Mouse (Mus musculus) thymus, postnatal 36 days (tissue): ENCODE results near the gene Crybg2.

Source experiments
- DNase-seq, 2 experiments: peaks; one replicate each; pipeline ENCODE4 v3.0.0; 2022; ENCODE audit warnings: mixed read lengths in 2 of 2

Crybg2 gene

DNA sequence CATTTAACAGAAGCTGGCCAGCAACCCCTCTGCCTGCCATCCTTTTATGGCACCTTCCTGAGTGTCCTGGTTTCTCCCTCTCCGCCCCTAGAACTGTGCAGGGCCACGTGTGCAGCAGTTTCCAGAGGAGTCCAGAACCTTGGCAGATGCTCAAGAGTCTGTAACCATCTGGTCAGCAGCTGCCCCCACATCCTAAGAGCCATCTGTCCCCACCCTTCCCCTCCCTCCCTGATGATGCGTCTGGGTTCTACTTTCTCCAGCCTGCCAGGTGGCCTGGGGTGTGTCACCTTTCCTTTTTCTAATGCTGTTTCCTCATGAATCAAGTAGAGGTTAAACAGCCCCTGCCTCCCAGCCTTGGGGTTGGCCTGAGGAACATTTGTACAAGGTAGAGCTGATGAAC, 61.7 kb downstream of the Crybg2 start:
- DNase-seq = peak; percentile 40 to 50

DNA sequence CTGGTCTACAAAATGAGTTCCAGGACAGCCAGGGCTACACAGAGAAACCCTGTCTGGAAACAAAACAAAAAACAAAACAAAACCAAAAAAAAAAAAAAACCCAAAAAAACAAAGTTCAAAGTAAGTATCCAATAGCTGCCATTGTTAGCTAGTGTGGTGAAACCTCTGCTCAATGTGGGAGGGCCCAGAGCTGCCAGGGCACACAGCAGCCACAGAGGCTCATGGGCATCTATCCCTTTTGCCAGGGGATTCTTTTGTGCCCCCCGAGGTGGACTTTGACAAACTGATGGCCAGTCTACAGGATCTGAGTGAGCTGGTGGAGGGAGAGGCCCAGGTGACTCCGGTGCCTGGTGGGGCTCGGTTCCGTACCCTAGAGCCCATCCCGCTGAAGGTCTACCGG, 62.5 kb downstream of the Crybg2 start:
- no peak for DNase-seq

DNA sequence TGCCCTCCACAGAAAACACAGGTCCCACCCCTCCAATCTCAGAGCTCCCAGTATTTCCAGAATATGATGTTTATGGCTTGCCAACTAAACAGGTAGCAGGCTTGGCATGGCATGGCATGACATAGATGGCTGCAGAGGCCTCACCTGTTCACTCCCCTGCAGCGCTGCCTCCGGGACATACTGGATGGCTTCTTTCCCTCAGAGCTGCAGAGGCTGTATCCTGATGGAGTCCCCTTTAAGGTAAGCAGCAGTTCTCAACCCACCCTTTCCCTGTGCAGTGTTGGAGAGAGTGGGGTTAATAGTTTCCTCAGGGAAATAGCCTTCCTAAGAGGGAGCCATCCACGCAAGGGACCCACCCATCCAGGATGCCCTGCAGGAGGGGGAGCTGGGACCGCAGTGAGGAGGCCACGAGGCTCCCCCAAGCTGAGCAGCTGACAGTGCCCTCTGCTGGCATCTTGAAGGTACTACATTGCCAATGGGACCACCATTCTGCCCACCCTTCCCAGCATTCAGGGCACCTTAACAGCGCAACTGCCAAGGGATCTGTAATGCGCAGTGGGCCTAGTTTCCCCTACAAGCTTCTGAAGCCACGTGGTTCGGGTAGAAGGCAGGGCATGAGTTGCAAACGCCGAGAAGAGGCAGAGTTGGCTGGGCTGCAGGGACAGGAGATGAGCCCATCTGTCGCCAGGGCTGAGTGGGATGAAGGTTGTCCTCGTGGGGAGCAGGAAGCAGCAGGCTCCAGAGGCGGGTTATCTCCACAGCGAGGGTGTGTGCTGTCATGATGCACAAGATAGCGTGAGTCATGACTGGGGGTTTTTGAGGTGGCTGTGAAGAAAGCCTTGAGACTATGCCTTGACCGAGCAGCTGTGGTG, 63.3 kb downstream of the Crybg2 start:
- peak; percentile 81 to 85 for DNase-seq

DNA sequence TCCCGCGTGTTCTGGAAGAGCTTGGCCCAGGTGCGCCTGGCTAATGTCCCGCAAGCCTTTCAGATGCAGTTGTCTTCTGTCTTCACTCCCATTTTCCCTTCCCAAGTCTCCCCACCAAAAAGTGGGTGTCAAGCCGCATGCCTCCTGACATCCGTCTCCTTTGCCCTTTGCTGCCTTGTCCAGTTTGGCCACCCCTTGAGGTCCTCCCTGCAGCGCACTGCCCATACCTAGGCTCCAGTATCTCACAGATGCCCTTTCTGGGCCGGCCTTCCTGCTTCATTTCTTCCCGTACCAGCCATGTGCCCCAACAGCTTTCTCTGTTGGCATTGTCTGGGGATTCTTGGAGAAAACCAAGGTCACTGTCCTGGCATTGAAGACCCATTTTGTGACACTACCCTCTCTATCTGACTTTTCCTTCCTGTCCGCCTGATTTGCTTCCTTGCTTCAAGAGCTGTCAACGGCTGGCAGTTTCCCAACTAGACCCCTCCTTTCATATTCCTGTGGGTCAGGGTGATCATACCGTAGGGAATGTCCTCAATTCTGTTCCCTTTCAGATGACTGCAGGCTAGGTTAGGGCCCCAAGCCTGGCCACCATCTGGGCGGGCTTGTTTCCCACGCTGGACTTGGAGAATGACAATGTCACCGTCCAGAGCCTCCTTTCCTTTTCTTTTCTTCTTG, 64.9 kb downstream of the Crybg2 start:
- no peak for DNase-seq

DNA sequence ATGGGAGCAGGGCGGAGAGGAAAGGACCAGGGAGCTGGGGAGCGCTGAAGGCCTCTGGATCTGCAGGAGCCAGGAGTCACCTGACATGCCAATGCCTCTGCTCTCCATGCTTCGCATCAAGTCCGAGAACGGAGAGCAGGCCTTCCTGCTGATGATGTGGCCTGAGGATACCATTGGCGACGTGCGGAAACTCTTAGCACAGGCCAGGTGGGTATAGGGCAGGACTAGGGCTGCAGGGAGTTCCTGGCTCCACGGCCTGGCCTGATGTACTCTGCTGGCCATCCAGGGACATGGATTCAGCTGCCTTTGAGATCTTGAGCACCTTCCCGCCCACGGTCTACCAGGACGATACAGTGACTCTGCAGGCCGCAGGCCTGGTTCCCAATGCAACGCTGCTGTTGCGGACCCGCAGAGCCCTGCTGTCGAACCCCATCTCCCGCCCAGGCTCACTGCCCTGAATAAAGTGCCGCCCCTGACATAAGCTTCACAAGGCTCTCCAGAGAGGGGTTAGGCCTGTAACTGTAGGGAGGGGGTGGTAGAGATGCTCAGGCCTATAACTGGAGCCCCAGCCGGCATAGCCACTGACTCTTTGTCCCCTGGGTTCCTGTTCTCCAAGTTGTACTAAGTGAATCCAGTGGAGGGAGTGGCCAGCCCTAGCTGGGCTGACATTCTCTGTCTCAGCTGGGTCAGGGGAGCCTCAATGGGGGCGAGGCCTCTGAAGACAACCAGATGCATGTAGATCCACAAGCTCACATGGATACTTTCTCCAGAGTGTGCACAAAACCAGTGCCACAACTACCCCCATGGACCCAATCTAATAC, 65.9 kb downstream of the Crybg2 start:
- peak in 1 of 2 experiments; percentile 32 for DNase-seq

DNA sequence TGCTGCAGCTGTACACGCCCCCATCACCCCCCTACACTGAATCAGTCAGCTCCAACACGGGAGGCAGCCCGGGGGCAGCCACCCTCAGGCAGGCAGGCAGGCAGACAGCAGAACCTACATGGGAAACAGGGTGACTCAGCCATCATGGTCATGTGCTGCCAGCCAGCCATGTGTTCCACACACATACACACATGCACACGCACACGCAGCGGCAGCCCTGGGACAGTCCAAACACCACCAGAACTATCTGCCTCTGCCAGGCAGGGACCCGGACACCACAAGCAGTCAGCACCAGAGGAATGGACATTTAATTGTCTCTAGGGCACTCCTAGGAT, 66.5 kb downstream of the Crybg2 start:
- peak in 1 of 2 experiments; percentile 39 for DNase-seq

DNA sequence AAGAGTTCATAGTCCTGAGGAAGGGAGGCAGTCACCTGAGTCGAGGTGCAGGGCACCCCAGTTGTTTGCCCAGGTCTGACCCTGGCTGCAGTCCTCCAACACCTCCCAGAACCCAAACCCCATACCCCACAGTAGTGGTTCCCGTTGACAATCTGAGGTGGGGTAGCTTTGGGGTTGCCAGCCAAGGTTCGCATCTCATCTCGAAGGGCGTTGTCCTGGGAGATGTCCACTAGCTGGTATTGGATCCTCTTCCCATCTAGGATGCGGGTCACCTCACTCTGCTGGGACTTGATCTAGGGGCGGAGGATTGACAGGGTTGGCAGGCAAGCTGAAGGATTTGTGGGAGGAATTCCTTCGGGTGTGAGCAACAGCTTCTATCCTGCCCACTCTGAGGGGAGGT, 67.2 kb downstream of the Crybg2 start:
- DNase-seq = peak in 1 of 2 experiments; percentile 31

DNA sequence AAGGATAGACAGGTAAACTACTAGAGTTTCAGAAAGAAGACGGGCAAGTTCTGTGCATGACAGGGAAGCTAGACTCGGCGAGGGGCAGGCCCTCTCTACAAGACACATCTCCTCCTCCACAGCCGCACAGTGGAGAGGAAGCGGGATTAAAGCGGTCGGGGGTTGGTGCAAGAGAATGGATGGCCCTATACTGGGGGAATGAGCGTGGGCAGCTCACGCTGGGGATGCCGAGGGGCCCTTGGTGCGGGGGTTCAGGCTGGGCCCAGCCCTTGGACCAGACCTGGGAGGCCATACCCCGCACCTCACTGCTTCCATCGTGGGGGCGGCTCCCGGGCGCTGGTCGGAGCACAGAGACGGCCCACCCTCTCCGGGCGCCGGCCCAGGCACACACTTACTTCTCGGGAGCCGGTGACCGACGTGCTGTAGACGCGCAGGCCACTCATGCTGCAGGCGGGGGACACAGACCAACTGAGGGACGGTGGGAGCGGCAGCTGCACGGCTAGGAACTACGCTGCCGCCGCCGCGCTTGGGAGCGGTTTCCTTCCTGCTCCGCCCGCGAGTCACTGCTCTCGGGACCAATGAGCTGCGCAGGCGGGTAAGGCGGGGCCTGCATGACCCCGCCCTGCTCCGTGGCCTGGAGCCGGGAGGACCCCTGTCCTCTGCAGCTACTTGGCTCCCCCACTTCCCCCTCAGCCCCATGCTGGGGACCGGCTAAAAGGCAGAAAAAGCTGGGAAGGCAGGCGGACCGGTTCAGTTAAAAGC, 67.8 kb downstream of the Crybg2 start, which contains the start of gene Sh3bgrl3:
Gene Sh3bgrl3 (minus strand): TSS at position 569 of the 762 bp plus-strand sequence.
- peak; percentile 91 to 95 for DNase-seq

DNA sequence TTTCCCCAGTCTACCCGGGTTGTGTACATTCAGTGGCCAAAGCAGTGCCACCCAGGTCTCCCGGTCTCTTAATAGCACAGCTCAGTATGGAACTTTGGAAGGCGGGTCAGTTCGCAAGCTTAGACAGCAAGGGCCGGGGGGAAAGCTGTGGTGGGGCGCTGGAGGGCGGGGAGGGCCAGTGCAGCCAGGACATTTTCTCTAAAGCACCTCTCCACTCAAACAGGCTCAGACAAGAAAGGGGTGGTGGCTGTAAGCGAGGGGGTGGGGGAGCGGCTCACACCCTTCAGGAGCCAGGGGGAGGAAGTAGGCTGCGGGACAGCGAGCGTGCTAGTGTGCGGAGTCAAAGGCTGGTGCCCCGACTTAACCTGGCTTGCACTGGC, 68.4 kb downstream of the Crybg2 start:
- DNase-seq = peak; percentile 59 to 71

DNA sequence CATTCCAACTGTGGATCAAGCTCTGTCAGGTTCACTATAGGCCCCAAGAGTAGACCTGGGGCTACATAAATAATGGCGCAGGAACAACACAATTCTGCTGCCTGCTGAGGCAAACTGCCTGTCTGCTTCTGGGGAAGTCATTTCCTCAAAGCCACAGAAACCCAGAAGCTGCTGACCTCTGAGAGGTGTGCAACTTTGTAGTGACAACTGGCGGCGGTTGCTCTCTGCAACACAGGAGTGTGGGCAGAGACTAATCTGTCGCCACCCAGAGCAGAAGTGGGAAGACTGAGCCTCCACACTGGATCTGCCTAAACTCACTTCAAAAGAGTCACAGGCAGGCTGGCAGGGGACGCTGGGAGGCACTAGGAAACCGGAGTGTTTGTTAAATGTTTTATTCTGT, 68.9 kb downstream of the Crybg2 start:
- peak in 1 of 2 experiments; percentile 50 for DNase-seq

DNA sequence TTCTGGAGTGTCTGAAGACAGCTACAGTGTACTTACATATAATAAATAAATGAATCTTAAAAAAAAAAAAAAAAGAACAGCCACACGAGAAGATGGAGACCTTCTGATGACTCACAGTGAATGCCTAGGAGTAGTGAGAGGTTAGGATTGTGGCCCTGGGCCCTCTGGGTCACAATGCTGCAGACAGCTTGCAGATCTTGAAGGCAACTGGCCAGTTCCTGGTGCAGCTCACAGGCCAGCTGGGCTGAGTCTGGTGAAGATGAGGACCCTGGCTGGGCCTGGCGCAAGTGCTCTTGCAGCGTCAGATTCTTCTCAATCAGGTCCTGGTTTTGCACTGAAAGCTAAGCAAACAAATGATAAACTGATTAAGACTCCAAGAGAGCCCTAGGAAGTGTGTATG, 71.5 kb downstream of the Crybg2 start:
- no peak for DNase-seq

DNA sequence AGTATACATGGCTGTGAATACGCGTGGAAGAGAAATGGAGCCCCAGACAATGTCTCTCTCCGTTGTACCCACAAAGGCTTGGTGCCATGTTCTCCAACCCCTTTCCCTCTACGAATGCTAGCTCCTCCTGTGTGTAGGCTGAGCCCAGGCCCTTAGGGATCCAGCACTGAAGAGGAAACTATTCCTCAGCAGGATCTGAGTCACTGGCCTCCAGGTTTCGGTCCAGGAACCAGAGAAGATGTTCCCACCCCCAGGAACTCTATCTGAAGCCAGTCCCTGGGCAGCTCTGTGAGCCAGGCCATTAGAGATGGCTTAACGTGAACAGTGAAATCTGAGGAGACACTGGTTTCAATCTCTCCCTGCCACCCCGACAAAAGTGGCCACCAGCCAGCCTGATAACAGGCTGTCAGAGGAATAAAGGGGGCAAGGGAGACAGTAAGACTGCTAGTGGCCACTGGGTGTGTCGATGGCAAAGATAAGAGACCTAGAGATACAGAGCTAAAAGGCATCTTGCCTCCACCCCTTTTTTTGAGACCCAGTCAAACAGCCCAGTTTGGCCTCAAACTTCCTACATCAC, 72.0 kb downstream of the Crybg2 start:
- no peak for DNase-seq

DNA sequence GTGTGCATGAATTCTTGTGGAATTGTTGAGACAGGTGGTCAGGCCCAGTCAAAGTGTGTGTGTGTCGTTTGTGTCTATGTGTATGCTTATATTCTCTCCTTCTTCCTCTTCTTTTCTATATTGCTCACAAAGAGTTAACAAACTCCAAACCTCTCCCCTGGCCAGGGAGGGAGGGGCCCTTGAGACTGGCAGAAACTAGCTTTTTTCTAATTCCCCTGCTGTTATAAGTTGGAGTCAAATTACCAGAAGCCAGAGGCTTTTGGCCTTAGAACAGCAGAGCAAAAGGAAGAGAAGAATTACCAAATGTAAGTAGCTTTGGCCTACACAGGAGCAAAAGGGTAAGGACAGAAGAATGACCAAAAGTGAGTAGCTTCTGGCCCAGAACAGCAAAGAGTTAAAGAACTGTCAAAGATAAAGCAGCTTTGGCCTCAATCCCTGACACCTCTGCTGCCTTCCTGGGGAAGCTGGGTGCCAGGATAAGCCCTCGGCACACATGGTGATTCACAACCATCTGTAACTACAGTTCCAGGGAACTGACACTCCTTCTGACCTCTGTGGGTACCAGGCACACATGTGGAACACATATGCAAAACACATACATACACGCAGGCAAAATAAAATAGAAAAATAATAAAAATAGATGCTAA, 75.8 kb downstream of the Crybg2 start:
- no peak for DNase-seq

DNA sequence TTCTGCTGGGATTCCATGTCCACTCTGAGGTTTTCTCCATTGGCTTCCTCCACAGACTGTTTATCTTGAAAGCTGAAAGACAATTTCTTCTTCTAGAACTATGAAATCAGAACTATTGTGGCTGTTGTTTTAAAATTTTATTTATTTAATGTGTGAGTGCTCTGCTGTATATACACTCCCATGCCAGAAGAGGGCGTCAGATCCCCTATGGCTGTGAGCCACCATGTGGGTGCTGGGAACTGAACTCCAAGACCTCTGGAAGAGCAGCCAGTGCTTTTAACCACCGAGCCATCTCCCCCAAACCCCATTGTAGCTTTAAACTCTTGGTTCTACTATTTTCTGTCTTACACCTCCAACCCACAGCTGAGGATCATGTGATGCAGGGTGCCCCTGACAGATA, 78.2 kb downstream of the Crybg2 start:
- no peak for DNase-seq
